Mouse (Mus musculus) kidney, adult 2 months (tissue): ENCODE results near the gene Capn10.

ENCODE experiments used
- CTCF ChIP-seq: fragments of 200-500 bp; conservative IDR thresholded peaks from 2 replicates; pipeline ENCODE4 v1.5.1; 2011; ENCODE audit warnings: low read depth, mild to moderate bottlenecking, control low read depth, low read length, moderate library complexity, mixed read lengths; ENCODE audit not compliant: insufficient read depth, insufficient read length
- POLR2A ChIP-seq: fragments of 200-500 bp; IDR thresholded peaks from one replicate; pipeline ENCODE4 v1.6.1; 2011; ENCODE audit warnings: low read depth, low read length, control low read depth

DNA sequence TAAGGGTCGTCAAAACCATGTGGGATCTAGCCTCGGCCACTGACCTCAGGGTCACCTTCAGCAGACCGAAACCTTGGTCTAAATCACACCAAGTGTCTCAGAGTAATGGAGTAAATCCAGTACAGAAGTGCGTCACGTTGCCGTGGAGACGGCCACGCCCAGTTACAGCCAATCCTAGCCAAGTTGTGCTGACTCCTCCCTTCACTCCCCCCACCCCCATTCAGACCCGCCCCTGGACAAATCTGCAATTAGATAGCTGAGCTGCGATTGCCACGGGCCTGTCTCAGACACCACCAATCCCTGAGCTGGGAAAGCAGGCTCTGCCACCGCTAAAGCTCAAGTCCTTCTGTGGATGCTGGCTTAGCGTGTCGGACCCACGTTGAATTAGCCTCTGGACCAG lies 31.4 kb upstream of the Capn10 start, which contains the start of gene Ankmy1:
- no peak for TF ChIP-seq POLR2A
- no peak for TF ChIP-seq CTCF
